Mouse (Mus musculus): ENCODE measurements around the gene Msi2.

DNA sequence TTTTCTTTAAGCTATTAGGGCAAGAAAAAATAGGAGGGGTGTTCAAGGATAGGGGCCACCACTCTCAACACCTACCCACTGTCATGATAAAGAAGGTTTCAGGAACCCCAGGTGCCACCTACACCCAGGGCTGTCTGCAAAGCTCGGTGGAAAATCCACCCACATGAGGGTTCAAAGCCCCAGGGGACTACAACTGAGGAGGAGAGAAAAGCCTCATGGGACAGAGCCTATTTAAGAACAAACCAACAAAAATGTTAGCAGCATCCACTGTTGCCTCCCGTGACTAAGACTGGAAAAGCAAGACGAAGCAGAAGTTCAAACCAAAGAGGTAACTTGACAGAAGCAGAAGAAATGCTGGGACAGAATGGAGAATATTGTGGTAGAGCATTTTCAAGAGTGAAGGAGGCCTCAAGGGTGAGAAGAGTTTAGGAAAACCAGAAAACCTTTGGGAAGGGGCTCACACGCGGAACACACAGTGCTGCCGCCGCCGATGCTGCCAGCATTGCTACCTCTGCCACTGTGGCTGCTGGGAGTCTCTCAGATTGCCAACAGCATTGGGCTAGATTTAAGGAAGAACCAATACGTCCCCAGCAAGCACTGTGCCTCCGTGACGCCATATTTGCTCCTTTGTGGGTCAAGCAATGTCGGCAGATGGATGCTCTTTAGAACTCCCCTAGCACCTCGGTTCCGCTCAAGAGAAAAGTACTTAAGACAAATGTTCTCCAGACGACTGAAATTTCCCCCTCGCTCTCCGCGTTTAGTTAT, 224.3 kb downstream of the Msi2 start:
- TF ChIP-seq CTCF (IDR thresholded peaks at IDR 0.05; ENCODE audit: low read depth) (no peak), EP300 (IDR thresholded peaks at IDR 0.05; ENCODE audit: low read depth) (no peak)
